Mouse (Mus musculus): ENCODE measurements around the gene Scarf1. TPM values are rescaled to one million over a fixed set of nuclear protein-coding genes. Genes with fewer than 3 reads are reported as not detected.

Gene Scarf1
- polyA plus RNA-seq (2015; fragmentation: Nextera tagmentation; extraction: Ambion mirVana), result 2.6 and 3.0 TPM in 2 replicates

DNA sequence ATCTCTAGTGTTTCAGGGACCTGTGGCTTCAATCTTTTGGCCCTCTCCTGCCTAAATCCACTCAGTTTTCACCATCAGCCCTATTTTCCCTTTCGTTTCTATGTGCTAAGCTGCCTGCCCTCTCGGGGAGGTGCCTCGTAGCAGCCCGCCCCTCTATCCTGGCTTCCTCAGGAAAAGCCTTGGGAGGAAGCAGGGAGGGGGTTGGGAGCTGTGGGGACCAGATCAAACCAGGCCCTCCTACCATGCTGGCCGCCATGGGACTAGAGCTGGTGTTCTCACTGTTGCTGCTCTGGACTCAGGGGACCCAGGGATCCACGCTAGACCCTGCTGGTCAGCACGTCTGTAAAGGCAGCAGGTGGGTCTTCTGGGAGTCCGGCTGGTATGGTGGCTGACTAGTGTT is at the start of gene Scarf1:
Scarf1 (plus strand) TSS at position 205 of the 400 bp plus-strand sequence.
- no peak for DNase-seq
- Histone ChIP-seq H3K4me3 (replicated peaks) (peak within 1 kb of the TSS; percentile 16), H3K4me1 (replicated peaks) (peaks cover 37% of the 10 kb centered on the region), H3K9me3 (replicated peaks) (no peaks in the 10 kb centered on the region), H3K9ac (0 out of 2 replicates have a peak within 1 kb of the TSS, but pooled peaks have one; percentile 3), H3K36me3 (peaks cover 15% of the 10 kb centered on the region), H3K27ac (no peak within 1 kb of the TSS), H3K27me3 (no peaks in the 10 kb centered on the region), H3K4me2 (peak within 1 kb of the TSS; percentile 31)
- ATAC-seq (ENCODE audit: low read depth), result no peak
- 36% methylated on average over 8 of the region's 8 CpGs for WGBS (ENCODE audit: insufficient replicate concordance)

DNA sequence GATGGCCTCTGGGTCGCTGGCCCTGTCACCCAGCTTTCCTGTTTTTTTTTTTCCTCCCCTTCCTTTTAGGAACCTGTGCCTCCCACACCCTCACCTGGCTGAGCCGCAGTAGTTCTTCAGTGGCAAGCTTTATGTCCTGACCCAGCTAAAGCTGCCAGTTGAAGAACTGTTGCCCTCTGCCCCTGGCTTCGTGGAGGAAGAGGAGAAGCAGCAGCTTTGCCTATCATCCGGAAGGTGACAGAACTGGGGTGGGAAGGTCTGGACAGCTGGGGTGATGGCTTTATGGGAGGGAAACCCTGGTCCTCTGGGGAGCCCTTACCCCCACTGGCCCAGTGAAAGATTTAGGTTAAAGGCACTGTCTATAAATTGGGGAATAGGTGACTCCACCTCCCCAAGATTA is 49.7 kb upstream of the Scarf1 start:
- peaks cover 34% of the 10 kb centered on the region for H3K36me3 ChIP-seq
- peak overlapping the region; percentile 92 for H3K4me2 ChIP-seq
- no peaks in the 10 kb centered on the region for H3K27me3 ChIP-seq
- 83% methylated on average over 4 of the region's 4 CpGs for WGBS (ENCODE audit: insufficient replicate concordance)
- H3K9me3 ChIP-seq (replicated peaks), result no peaks in the 10 kb centered on the region
- H3K9ac ChIP-seq, result peak overlapping the region; percentile 97
- peak overlapping the region; percentile 92 for H3K4me3 ChIP-seq (replicated peaks)
- H3K27ac ChIP-seq, result peak overlapping the region; percentile 100
- ATAC-seq (ENCODE audit: low read depth), result no peak
- H3K4me1 ChIP-seq (replicated peaks), result peaks cover 74% of the 10 kb centered on the region
- DNase-seq, result no peak

- WGBS (ENCODE audit: insufficient replicate concordance), result 93% methylated on average over 6 of the region's 6 CpGs
- no peak overlapping the region for H3K4me2 ChIP-seq
- H3K9ac ChIP-seq, result no peak overlapping the region
- DNase-seq (no peak), ATAC-seq (ENCODE audit: low read depth) (no peak)
- H3K36me3 ChIP-seq, result peaks cover 34% of the 10 kb centered on the region
- H3K27ac ChIP-seq, result 0 out of 2 replicates have a peak overlapping the region, but pooled peaks have one; percentile 100
- no peaks in the 10 kb centered on the region for H3K9me3 ChIP-seq (replicated peaks)
- no peak overlapping the region; the same call in 1 of the 2 replicates for H3K4me3 ChIP-seq (replicated peaks)
- H3K27me3 ChIP-seq, result no peaks in the 10 kb centered on the region
- H3K4me1 ChIP-seq (replicated peaks), result peaks cover 74% of the 10 kb centered on the region
These were observed 48.9 kb upstream of the Scarf1 start for GRCm38 (mm10) chr11:75464417-75464816.

- WGBS (ENCODE audit: insufficient replicate concordance), result 88% methylated on average over 6 of the region's 6 CpGs
- H3K4me2 ChIP-seq, result no peak overlapping the region
- no peak for ATAC-seq (ENCODE audit: low read depth)
- H3K9ac ChIP-seq, result no peak overlapping the region
- peaks cover 34% of the 10 kb centered on the region for H3K36me3 ChIP-seq
- H3K4me3 ChIP-seq (replicated peaks), result no peak overlapping the region
- no peaks in the 10 kb centered on the region for H3K27me3 ChIP-seq
- H3K4me1 ChIP-seq (replicated peaks), result peaks cover 71% of the 10 kb centered on the region
- peak overlapping the region; percentile 8; the same call in 1 of the 2 replicates for H3K27ac ChIP-seq
- no peaks in the 10 kb centered on the region for H3K9me3 ChIP-seq (replicated peaks)
- no peak for DNase-seq
These were observed 48.3 kb upstream of the Scarf1 start for GRCm38 (mm10) chr11:75465051-75465450.

DNA sequence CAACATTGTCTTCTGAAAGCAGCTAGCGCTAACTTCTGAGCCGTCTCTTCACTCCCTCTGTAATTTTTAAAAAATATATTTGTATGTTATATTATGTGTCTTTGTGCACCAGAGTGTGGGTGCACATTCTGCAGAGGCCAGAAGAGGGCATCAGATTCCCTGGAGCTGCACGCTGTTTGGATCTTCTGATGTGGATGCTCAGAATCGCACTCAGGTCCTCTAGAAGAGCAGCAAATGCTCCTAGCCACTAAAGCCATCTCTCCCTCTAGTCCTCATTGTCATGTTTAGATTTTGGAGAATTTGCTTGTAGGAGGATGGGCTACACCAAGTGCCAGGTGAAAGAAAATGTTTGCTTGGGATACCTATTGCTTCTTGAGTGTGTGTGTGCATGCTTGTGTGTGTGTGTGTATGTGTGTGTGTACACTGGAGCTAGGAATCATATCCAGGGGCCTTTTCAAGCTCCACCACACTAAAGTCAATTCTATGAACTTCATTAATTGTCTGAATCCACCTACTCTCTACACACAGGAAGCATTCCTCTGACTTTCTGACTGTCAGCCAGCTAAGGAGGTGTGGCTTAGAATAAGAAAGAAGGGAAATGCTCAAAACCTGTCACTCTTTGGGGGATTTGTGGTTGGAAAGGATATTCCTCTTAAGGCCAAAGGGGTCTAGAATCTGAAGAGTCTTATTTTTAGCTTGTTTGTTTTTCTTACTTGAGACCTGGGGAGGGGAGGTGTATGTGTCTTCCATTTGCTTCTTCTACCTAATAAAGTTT is 46.4 kb upstream of the Scarf1 start:
- H3K9me3 ChIP-seq (replicated peaks), result no peaks in the 10 kb centered on the region
- peak overlapping the region; percentile 66 for H3K4me3 ChIP-seq (replicated peaks)
- no peak for ATAC-seq (ENCODE audit: low read depth)
- H3K4me1 ChIP-seq (replicated peaks), result peaks cover 75% of the 10 kb centered on the region
- DNase-seq, result no peak
- WGBS (ENCODE audit: insufficient replicate concordance), result 97% methylated on average over 4 of the region's 4 CpGs
- peaks cover 34% of the 10 kb centered on the region for H3K36me3 ChIP-seq
- H3K27me3 ChIP-seq, result no peaks in the 10 kb centered on the region
- H3K9ac ChIP-seq, result no peak overlapping the region
- peak overlapping the region; percentile 71 for H3K27ac ChIP-seq
- H3K4me2 ChIP-seq, result peak overlapping the region; percentile 96

DNA sequence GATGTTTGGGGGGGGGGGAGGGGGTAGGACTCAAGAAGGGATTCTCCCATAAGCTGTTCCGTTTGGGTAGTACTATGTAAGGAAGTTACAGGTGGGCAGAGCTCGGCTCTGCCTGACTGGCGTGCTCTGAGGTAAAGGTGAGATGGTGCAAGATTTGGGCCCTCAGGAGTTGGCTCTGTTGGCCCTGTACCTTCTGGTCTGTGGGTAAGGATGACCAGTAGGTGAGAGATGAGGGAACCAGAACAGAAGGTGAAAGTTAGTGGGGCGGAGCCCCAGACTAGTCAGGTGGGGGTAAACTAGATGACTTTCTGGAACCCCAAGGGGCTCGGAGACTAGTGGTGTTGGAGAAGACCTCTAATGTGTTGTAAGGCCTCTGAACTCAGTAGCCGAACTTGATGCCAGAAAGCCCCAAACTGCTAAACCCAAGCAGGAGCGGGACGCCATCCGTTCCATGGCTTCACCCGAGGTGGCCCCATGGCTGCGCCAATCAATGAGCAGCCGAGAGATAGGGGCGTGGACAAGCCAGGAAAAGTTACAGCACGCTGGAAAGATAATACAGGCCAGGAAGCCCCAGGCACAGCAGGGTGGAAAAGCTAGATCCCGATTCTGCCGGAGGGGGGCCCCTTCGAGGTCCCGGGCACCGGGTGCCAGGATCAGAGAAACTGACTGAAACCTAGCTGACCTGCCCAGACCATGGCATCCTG is 45.7 kb upstream of the Scarf1 start:
- ATAC-seq (ENCODE audit: low read depth), result peak; percentile 83

GRCm38 (mm10) chr11:75468410-75468809 is 44.9 kb upstream of the Scarf1 start:
- H3K27ac ChIP-seq, result peak overlapping the region; percentile 44; the same call in 1 of the 2 replicates
- H3K4me3 ChIP-seq (replicated peaks), result peak overlapping the region; percentile 66
- WGBS (ENCODE audit: insufficient replicate concordance), result 53% methylated on average over 7 of the region's 7 CpGs
- H3K27me3 ChIP-seq, result no peaks in the 10 kb centered on the region
- no peak for DNase-seq
- peak overlapping the region; percentile 79 for H3K9ac ChIP-seq
- H3K9me3 ChIP-seq (replicated peaks), result no peaks in the 10 kb centered on the region
- peak; percentile 4; the same call in 1 of the 2 replicates for ATAC-seq (ENCODE audit: low read depth)
- peaks cover 33% of the 10 kb centered on the region for H3K36me3 ChIP-seq
- peak overlapping the region; percentile 96 for H3K4me2 ChIP-seq
- H3K4me1 ChIP-seq (replicated peaks), result peaks cover 75% of the 10 kb centered on the region

More for the DNA sequence above, 45.7 kb upstream of the Scarf1 start:
- H3K27ac ChIP-seq, result peak overlapping the region; percentile 71
- 17% methylated on average over 19 of the region's 19 CpGs for WGBS (ENCODE audit: insufficient replicate concordance)
- H3K9ac ChIP-seq, result peak overlapping the region; percentile 79
- H3K4me1 ChIP-seq (replicated peaks), result peaks cover 75% of the 10 kb centered on the region
- H3K4me2 ChIP-seq, result peak overlapping the region; percentile 96
- no peaks in the 10 kb centered on the region for H3K9me3 ChIP-seq (replicated peaks)
- H3K4me3 ChIP-seq (replicated peaks), result peak overlapping the region; percentile 66
- peak; percentile 71 for DNase-seq
- H3K27me3 ChIP-seq, result no peaks in the 10 kb centered on the region
- H3K36me3 ChIP-seq, result peaks cover 34% of the 10 kb centered on the region

DNA sequence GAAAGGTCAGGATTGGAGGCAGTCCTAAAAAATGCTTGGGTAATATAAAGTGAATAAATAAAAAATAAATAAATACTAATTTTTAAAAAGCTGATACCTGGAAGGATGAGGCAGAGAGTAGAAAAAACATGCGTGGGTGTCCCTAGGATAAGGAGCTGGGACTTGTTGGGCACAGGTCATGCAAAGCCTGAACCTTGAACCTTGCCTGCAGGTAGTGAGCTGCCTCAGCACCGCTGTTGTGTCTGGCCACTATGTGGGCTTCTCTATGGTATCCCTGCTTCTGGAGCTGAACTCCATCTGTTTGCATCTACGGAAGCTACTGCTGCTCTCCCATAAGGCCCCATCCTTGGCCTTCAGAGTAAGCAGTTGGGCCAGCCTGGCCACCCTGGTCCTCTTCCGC is 44.1 kb upstream of the Scarf1 start:
- peak overlapping the region; percentile 96; the same call in 1 of the 2 replicates for H3K4me2 ChIP-seq
- H3K36me3 ChIP-seq, result peaks cover 24% of the 10 kb centered on the region
- H3K27ac ChIP-seq, result peak overlapping the region; percentile 53; the same call in 1 of the 2 replicates
- H3K4me1 ChIP-seq (replicated peaks), result peaks cover 68% of the 10 kb centered on the region
- H3K4me3 ChIP-seq (replicated peaks), result no peak overlapping the region
- DNase-seq, result no peak
- no peaks in the 10 kb centered on the region for H3K9me3 ChIP-seq (replicated peaks)
- no peak for ATAC-seq (ENCODE audit: low read depth)
- no peak overlapping the region; the same call in 1 of the 2 replicates for H3K9ac ChIP-seq
- 82% methylated on average over 4 of the region's 4 CpGs for WGBS (ENCODE audit: insufficient replicate concordance)
- H3K27me3 ChIP-seq, result no peaks in the 10 kb centered on the region

GRCm38 (mm10) chr11:75470675-75471074 is 42.7 kb upstream of the Scarf1 start:
- 64% methylated on average over 3 of the region's 3 CpGs for WGBS (ENCODE audit: insufficient replicate concordance)
- H3K27me3 ChIP-seq, result no peaks in the 10 kb centered on the region
- DNase-seq (no peak), ATAC-seq (ENCODE audit: low read depth) (no peak)
- H3K36me3 ChIP-seq, result peaks cover 10% of the 10 kb centered on the region
- H3K4me3 ChIP-seq (replicated peaks), result no peak overlapping the region
- 0 out of 2 replicates have a peak overlapping the region, but pooled peaks have one; percentile 12 for H3K27ac ChIP-seq
- no peak overlapping the region for H3K4me2 ChIP-seq
- no peaks in the 10 kb centered on the region for H3K9me3 ChIP-seq (replicated peaks)
- H3K4me1 ChIP-seq (replicated peaks), result peaks cover 59% of the 10 kb centered on the region
- no peak overlapping the region for H3K9ac ChIP-seq

GRCm38 (mm10) chr11:75472469-75473081 is 40.8 kb upstream of the Scarf1 start:
- Histone ChIP-seq H3K27ac (peak overlapping the region; percentile 63; the same call in 1 of the 2 replicates), H3K27me3 (no peaks in the 10 kb centered on the region), H3K9ac (peak overlapping the region; percentile 31; the same call in 1 of the 2 replicates), H3K4me3 (replicated peaks) (no peak overlapping the region), H3K9me3 (replicated peaks) (no peaks in the 10 kb centered on the region), H3K4me1 (replicated peaks) (peaks cover 48% of the 10 kb centered on the region), H3K36me3 (no peaks in the 10 kb centered on the region), H3K4me2 (peak overlapping the region; percentile 27)
- WGBS (ENCODE audit: insufficient replicate concordance), result 37% methylated on average over 11 of the region's 11 CpGs
- DNase-seq, result no peak
- ATAC-seq (ENCODE audit: low read depth), result peak; percentile 58

DNA sequence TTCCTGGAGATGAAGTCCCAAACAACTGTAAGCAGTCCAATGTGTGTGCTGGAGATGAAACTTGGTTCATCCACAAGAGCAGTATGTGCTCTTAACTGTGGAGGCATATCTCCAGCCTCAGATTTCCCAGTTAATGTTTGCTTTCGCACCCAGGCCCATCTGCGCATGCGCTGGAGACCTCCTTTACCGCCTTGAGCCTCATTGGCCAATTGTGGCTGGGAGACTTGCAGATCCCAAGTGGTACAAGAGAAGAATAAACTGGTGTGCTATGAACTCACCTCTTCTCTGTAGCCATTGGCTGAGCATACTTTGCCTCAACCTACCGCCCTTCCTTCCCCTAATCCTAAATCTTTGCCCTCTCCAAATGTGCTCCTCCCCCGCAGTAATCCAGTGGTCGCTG is 40.0 kb upstream of the Scarf1 start:
- DNase-seq (no peak), ATAC-seq (ENCODE audit: low read depth) (no peak)
- Histone ChIP-seq H3K4me3 (replicated peaks) (no peak overlapping the region), H3K27ac (peak overlapping the region; percentile 63), H3K4me1 (replicated peaks) (peaks cover 40% of the 10 kb centered on the region), H3K9ac (no peak overlapping the region), H3K27me3 (peaks cover 3% of the 10 kb centered on the region; the same call in 1 of the 2 replicates), H3K4me2 (no peak overlapping the region; the same call in 1 of the 2 replicates), H3K9me3 (replicated peaks) (no peaks in the 10 kb centered on the region), H3K36me3 (no peaks in the 10 kb centered on the region)
- 70% methylated on average over 7 of the region's 7 CpGs for WGBS (ENCODE audit: insufficient replicate concordance)

Data from liver, embryonic 13.5 days (tissue).